In the genomic region with DNA sequence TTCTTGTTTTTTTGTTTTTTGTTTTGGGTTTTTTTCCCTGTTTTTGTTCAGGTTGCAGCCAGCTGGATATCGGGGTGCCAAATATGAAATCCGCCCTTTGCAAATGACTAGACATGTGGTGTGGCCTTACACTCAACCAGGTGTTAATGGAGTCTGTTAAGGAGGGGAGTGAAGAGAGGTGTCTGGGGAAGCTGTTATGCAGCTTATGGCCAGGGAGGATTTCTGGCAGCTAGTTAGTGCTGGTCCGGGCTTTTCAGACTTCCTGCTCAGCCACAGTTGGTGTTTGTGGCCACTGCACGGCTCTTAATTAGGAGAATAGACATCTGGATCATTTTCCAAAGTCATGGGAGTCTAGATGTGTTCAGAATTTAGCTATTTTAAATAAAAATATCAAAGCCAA, we compare ENCODE assay signal across 20 mouse cellular contexts.
A peak's percentile ranks its signal among the peaks of the same experiment; 100 is the strongest.
DNase-seq lines count a peak whose midpoint lies in the region; ATAC-seq and TF ChIP-seq lines count a peak whose summit lies in the region.
"Had no signal": no experiment of that assay in that cellular context is flagged by ENCODE, and none has a peak within 500 bp of the region (broad histone marks: within the 10 kb centered on the region; RNA-seq: fewer than 3 reads in every experiment).

No protein-coding gene starts in this region.

- no peaks in the 10 kb centered on the region for H3K9me3 ChIP-seq in intestine, embryonic 14.5 days (ENCODE audit: control insufficient read depth, low read length)
- H3K9me3 ChIP-seq in intestine, postnatal 0 days (ENCODE audit: control insufficient read depth), result no peaks in the 10 kb centered on the region
- no peaks in the 10 kb centered on the region for H3K9me3 ChIP-seq in embryonic facial prominence, embryonic 14.5 days (ENCODE audit: control insufficient read depth, low read length)
- H3K9me3 ChIP-seq in forebrain, embryonic 16.5 days (ENCODE audit: control insufficient read depth, low read length), result no peaks in the 10 kb centered on the region
- no peaks in the 10 kb centered on the region for H3K9me3 ChIP-seq in limb, embryonic 13.5 days
- H3K9me3 ChIP-seq: megakaryocyte, embryonic 14.5 days; midbrain, embryonic 15.5 days had no signal

- H3K4me3 ChIP-seq in intestine, embryonic 14.5 days (ENCODE audit: low read depth, low read length), result no peak overlapping the region
- no peak overlapping the region for H3K4me3 ChIP-seq in intestine, postnatal 0 days (ENCODE audit: low read depth, low read length)
- no peak overlapping the region for H3K4me3 ChIP-seq in embryonic facial prominence, embryonic 14.5 days (ENCODE audit: low read depth, low read length)
- H3K4me3 ChIP-seq in forebrain, embryonic 16.5 days (replicated peaks; ENCODE audit: low read length), result no peak overlapping the region
- no peak overlapping the region for H3K4me3 ChIP-seq in limb, embryonic 13.5 days
- H3K4me3 ChIP-seq: megakaryocyte, embryonic 14.5 days; midbrain, embryonic 15.5 days had no signal

- no peak overlapping the region for H3K9ac ChIP-seq in intestine, embryonic 14.5 days (ENCODE audit: low read length)
- no peak overlapping the region for H3K9ac ChIP-seq in intestine, postnatal 0 days (ENCODE audit: low read depth, low read length)
- no peak overlapping the region for H3K9ac ChIP-seq in embryonic facial prominence, embryonic 14.5 days (ENCODE audit: low read depth, low read length)
- no peak overlapping the region for H3K9ac ChIP-seq in forebrain, embryonic 16.5 days (replicated peaks; ENCODE audit: low read depth, low read length)
- H3K9ac ChIP-seq in limb, embryonic 13.5 days, result no peak overlapping the region
- H3K9ac ChIP-seq: liver, embryonic 14.5 days; midbrain, embryonic 15.5 days had no signal

- 0 out of 2 replicates have a peak overlapping the region, but pooled peaks have one; percentile 3 for H3K27ac ChIP-seq in intestine, embryonic 14.5 days (ENCODE audit: low read depth)
- H3K27ac ChIP-seq in intestine, postnatal 0 days (ENCODE audit: low read depth, low read length), result no peak overlapping the region
- peak overlapping the region; percentile 30 for H3K27ac ChIP-seq in embryonic facial prominence, embryonic 14.5 days (replicated peaks; ENCODE audit: low read depth, low read length)
- H3K27ac ChIP-seq in forebrain, embryonic 16.5 days (ENCODE audit: low read length), result no peak overlapping the region
- H3K27ac ChIP-seq in limb, embryonic 13.5 days, result peak overlapping the region; percentile 16; the same call in 1 of the 2 replicates
- H3K27ac ChIP-seq: liver, embryonic 14.5 days; midbrain, embryonic 15.5 days had no signal

- 58% methylated on average over 4 of the region's 4 CpGs for WGBS in intestine, embryonic 14.5 days
- WGBS in intestine, postnatal 0 days, result 69% methylated on average over 4 of the region's 4 CpGs
- WGBS in embryonic facial prominence, embryonic 14.5 days, result 32% methylated on average over 4 of the region's 4 CpGs
- WGBS in forebrain, embryonic 16.5 days, result 33% methylated on average over 4 of the region's 4 CpGs
- WGBS in limb, embryonic 13.5 days, result 13% methylated on average over 4 of the region's 4 CpGs

- H3K4me1 ChIP-seq in intestine, embryonic 14.5 days (replicated peaks; ENCODE audit: control insufficient read depth, insufficient read depth, low read length), result peaks cover 3% of the 10 kb centered on the region; the same call in 1 of the 2 replicates
- H3K4me1 ChIP-seq in intestine, postnatal 0 days (replicated peaks; ENCODE audit: control insufficient read depth, insufficient read depth, low read length), result no peaks in the 10 kb centered on the region
- peaks cover 20% of the 10 kb centered on the region for H3K4me1 ChIP-seq in embryonic facial prominence, embryonic 14.5 days (ENCODE audit: control insufficient read depth, insufficient read depth, low read length)
- H3K4me1 ChIP-seq in forebrain, embryonic 16.5 days (replicated peaks; ENCODE audit: control insufficient read depth, insufficient read depth, low read length), result peaks cover 11% of the 10 kb centered on the region
- H3K4me1 ChIP-seq in limb, embryonic 13.5 days, result peaks cover 33% of the 10 kb centered on the region
- H3K4me1 ChIP-seq: megakaryocyte, embryonic 14.5 days had no signal

- DNase-seq in intestine, embryonic 14.5 days (ENCODE audit: low spot score), result no peak
- DNase-seq in embryonic facial prominence, embryonic 14.5 days (ENCODE audit: low spot score), result peak; percentile 54
- no peak for DNase-seq in neural tube, embryonic 10.5 days (ENCODE audit: extremely low spot score, low spot score)
- DNase-seq in urinary bladder, postnatal 4 days (ENCODE audit: low spot score in 2 of 2), result no peak
- DNase-seq: adrenal gland, postnatal 36 days; cerebellum, adult 9-10 months; heart, postnatal 4 days; kidney, postnatal 14 days; lung, postnatal 10 days; right cerebral cortex, postnatal 4 days; thymus, adult 18-20 months had no signal

- H3K36me3 ChIP-seq in intestine, embryonic 14.5 days (ENCODE audit: control insufficient read depth, insufficient read depth, low read length), result no peaks in the 10 kb centered on the region
- H3K36me3 ChIP-seq in intestine, postnatal 0 days (ENCODE audit: control insufficient read depth, insufficient read depth), result no peaks in the 10 kb centered on the region
- no peaks in the 10 kb centered on the region for H3K36me3 ChIP-seq in embryonic facial prominence, embryonic 14.5 days (ENCODE audit: control insufficient read depth, insufficient read depth, low read length)
- H3K36me3 ChIP-seq in forebrain, embryonic 16.5 days (ENCODE audit: control insufficient read depth, insufficient read depth), result no peaks in the 10 kb centered on the region
- H3K36me3 ChIP-seq in limb, embryonic 13.5 days, result no peaks in the 10 kb centered on the region
- H3K36me3 ChIP-seq: midbrain, embryonic 15.5 days had no signal

- no peaks in the 10 kb centered on the region for H3K27me3 ChIP-seq in intestine, embryonic 14.5 days (replicated peaks; ENCODE audit: control insufficient read depth, insufficient read depth, low read length)
- no peaks in the 10 kb centered on the region for H3K27me3 ChIP-seq in intestine, postnatal 0 days (replicated peaks; ENCODE audit: control insufficient read depth, insufficient read depth, low read length)
- no peaks in the 10 kb centered on the region for H3K27me3 ChIP-seq in embryonic facial prominence, embryonic 14.5 days (replicated peaks; ENCODE audit: control insufficient read depth, insufficient read depth, low read length)
- no peaks in the 10 kb centered on the region for H3K27me3 ChIP-seq in forebrain, embryonic 16.5 days (replicated peaks; ENCODE audit: control insufficient read depth, insufficient read depth, low read length)
- no peaks in the 10 kb centered on the region for H3K27me3 ChIP-seq in limb, embryonic 13.5 days
- H3K27me3 ChIP-seq: megakaryocyte, embryonic 14.5 days; midbrain, embryonic 15.5 days; Patski had no signal

- TF ChIP-seq CTCF in intestine, postnatal 0 days (IDR thresholded peaks at IDR 0.05; ENCODE audit: low read depth), result no peak

- ATAC-seq in intestine, embryonic 14.5 days (replicated peaks; ENCODE audit: low FRiP score, low TSS enrichment, low read depth), result no peak
- ATAC-seq in intestine, postnatal 0 days, result no peak
- ATAC-seq in embryonic facial prominence, embryonic 14.5 days (ENCODE audit: low read depth), result peak; percentile 62; the same call in 1 of the 2 replicates
- ATAC-seq in forebrain, embryonic 16.5 days, result peak; percentile 82
- ATAC-seq in limb, embryonic 13.5 days (ENCODE audit: low FRiP score, low read depth), result peak; percentile 71
- ATAC-seq: activated CD4-positive, CD25-positive, alpha-beta regulatory T cell, adult 4 months; hindbrain, embryonic 16.5 days; midbrain, embryonic 15.5 days; Patski had no signal

- no peak overlapping the region for H3K4me2 ChIP-seq in intestine, embryonic 14.5 days (ENCODE audit: low read length)
- H3K4me2 ChIP-seq in intestine, postnatal 0 days (replicated peaks; ENCODE audit: low read depth), result no peak overlapping the region
- H3K4me2 ChIP-seq in embryonic facial prominence, embryonic 14.5 days (ENCODE audit: low read depth, low read length), result no peak overlapping the region
- H3K4me2 ChIP-seq in forebrain, embryonic 16.5 days (ENCODE audit: low read length), result no peak overlapping the region
- no peak overlapping the region for H3K4me2 ChIP-seq in limb, embryonic 13.5 days (replicated peaks)
- H3K4me2 ChIP-seq: midbrain, embryonic 15.5 days had no signal

Comparison
In these comparisons a context has a peak if more than half of its experiments do, and no peak if none do; other contexts are left out.
1. H3K27ac ChIP-seq: peak in intestine, embryonic 14.5 days (single experiment), embryonic facial prominence, embryonic 14.5 days (single experiment) and limb, embryonic 13.5 days (single experiment); none in intestine, postnatal 0 days (single experiment) and forebrain, embryonic 16.5 days (single experiment).
2. ATAC-seq: peak in embryonic facial prominence, embryonic 14.5 days (single experiment), forebrain, embryonic 16.5 days (single experiment) and limb, embryonic 13.5 days (single experiment); none in intestine, embryonic 14.5 days (single experiment) and intestine, postnatal 0 days (single experiment).